Mouse (Mus musculus): ENCODE data around the gene Olfr218.

DNA sequence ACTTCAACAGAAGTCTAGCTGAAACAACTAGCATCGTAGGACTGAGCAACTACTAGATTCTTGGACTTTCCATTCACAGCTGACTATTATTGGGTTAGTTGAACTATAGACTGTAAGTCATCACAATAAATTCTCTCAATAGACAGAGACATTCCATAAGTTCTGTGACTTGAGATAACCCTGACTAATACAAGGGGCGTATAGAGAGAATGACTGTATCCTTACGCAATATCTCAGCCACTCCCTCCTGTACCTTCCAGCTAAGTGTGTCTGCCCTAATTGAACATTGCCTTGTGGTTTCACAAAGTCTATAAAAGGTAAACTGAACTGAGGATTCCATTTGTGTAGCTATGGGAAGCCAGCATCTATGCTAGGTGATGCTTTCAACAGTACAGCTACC is 52.3 kb downstream of the Olfr218 start:
- no peak for TF ChIP-seq CTCF (IDR thresholded peaks at IDR 0.05; ENCODE audit: extremely low read depth, insufficient read depth, insufficient read length, insufficient replicate concordance)
- no peak for TF ChIP-seq POLR2A (IDR thresholded peaks at IDR 0.05; ENCODE audit: low read depth, low read length)

Data from spleen, adult 2 months (tissue).